Mouse (Mus musculus): ENCODE data around the gene Btnl1.
A peak's percentile ranks its signal among the peaks of the same experiment; 100 is the strongest.

DNA sequence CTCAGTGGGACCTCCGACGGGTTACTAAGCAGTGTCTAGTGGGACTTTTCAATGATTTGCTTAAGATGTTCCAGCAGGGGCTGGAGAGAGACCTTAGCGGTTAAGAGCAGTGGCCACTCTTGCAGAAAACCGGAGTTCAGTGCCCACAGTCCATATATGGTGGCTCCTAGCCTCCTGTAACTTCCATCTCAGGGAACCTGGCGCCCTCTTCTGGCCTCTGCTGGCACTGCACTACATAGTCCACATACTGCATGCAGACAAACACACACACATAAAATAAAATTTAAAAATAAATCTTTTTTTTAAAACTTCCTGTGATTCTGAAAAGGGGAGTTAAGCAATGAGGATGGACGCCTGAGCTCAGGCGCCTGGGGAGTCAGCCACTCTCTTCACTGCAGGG, 6.3 kb downstream of the Btnl1 start:
- TF ChIP-seq CTCF (conservative IDR thresholded peaks at IDR 0.05; ENCODE audit: insufficient read depth, insufficient read length, low read depth, low read length) (0 out of 2 replicates have a peak, but pooled peaks have one; percentile 14), POLR2A (IDR thresholded peaks at IDR 0.05; ENCODE audit: low read depth, low read length) (no peak)

Data from kidney, adult 2 months (tissue).